Mouse (Mus musculus): ENCODE measurements at regions not wholly inside any gene's neighbourhood (a gene's known extent, or its start where the extent isn't known, plus 50 kb on each side); places are given as distances from the start of the nearest gene placed in this dataset.
A peak's percentile ranks its signal among the peaks of the same experiment; 100 is the strongest.

GRCm38 (mm10) chr17:79282771-79283170 is 72.1 kb downstream of the Cdc42ep3 start:
- no peak for DNase-seq

DNA sequence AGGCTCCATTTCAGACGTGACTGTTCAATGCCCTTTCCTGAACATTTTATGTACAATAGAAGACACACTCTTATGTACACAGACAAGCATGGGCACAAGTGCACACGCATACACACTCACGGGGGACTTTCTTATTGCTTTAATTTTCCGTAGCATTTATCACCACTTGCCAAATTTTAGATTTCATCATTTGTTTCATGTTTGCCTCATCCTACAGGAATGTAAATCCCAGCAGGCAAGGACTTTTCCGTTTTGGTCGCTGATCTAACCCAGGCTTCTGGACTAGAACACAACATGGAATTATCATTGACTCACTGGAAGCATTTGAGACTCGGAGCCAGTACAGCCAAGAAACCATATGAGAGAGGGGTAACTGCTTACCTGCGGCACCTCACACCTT is 81.3 kb downstream of the Cdc42ep3 start:
- no peak for DNase-seq

DNA sequence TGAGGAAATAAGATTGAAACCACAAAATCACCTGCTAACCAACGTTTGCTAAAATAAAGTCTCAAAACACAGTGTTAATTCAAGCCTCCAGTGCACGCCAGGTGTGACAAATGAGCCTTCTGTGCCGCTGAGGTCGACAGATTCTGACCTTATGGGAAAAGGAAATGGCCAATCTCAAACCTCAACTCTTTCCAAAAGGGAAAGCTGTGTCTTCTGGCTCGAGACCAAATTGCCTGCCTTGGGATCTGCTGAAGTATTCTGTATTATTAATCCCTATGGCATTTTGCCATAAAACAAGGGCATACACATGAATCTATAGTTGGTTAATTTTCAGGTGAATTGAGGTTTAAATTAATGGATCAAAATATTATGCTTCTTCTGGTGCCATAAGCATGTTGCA is 95.2 kb downstream of the Cdc42ep3 start:
- no peak for DNase-seq

- DNase-seq: no peak
Measured at GRCm38 (mm10) chr17:79246962-79247902, 107.7 kb downstream of the Cdc42ep3 start.

- DNase-seq: no peak
Measured at GRCm38 (mm10) chr17:79244121-79244520, 110.8 kb downstream of the Cdc42ep3 start.

DNA sequence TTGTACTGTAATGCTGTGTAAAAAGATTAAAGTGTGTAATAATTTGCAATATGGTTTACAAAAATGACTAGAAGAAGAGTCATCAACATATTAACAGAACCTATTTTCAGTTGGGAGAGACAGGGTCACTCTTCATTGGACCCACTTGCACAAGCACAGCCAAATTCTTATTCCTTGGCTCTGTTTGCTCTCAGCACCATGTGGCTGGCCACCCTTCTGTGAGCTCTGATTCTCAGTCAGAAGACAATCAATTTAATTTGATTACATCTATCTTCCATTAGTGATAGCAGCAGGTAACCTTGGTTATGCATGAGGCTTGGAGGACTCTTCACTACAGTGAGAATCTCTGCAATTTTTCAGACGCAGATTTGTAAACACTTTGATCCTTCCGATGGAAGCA is 111.5 kb downstream of the Cdc42ep3 start:
- DNase-seq: no peak

GRCm38 (mm10) chr17:79241489-79241888 is 113.4 kb downstream of the Cdc42ep3 start:
- no peak for DNase-seq

DNA sequence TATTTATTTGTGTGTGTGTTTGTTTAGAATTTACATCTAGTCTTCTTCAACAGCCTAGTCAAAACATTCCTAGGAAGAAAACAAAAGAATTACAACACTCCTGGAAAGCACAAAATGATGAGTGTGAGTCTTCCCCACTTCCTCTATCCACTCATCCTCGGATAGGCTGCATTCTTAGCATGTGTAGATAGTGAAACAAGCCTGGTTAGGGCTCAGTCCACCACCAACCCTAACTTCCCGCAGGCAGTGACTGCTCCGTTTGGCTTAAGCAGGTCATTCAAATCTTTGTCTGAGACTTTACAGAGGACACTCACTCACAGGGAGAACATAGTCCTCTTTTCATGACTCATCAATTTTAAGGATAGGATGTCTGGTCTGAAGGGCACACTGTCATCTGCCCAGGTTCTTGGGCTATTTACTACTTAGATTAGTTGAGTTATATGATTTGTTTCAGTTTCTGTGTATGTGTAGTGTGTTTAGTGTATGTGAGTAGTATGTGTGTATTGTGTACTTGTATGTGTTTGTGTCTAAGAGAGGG is 118.6 kb downstream of the Cdc42ep3 start:
- DNase-seq: no peak

- DNase-seq: peak in 1 of 2 experiments; percentile 7
Measured at GRCm38 (mm10) chr17:79230653-79231489, 124.0 kb downstream of the Cdc42ep3 start.

- DNase-seq: no peak
Measured at GRCm38 (mm10) chr17:79206563-79206962, 148.3 kb downstream of the Cdc42ep3 start.

DNA sequence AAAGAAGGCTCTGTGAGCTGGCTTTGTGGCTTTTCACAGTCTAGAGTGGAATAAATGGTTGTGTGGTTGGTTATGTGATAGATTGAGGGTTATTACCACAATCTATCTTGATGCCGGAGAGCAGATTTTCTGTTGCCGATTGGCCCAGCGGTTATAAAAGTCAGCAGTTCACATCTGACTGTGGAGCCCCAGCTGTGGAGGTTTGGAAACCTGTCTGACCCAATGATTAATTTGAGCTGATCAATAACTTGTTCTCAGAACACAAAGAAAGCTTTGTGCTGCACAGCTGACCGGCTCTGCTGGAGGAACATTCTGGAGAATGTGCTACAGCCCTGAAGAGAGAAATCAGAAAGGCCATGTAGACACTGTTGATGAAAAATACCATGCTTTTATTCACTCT is 148.8 kb downstream of the Cdc42ep3 start:
- DNase-seq: no peak

GRCm38 (mm10) chr17:79199814-79200491 is 148.2 kb downstream of the Qpct start:
- no peak for DNase-seq

DNA sequence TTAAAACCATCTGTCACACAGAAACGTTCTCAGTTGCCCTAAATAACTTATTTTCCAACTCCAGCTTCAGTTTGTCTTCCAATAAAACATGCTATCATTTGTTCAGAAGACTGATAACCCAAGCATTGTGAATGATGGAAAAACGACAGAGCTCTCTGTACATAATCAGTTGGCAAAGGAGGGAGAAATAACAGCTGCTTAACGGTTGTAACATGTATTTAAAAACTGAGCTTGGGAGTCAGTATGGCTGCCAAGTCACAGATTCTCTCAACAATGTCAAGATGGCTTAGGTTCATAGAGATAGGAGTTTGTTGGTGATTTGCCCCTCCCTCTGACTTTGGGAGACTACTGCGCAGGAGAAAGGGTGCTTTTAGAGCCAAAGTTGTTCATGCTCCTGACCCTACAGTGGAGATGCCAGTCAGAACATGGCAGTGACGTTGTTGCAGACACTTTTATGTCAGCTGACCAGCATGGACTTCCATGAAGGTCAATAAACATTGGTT is 140.2 kb downstream of the Qpct start:
- DNase-seq: no peak

DNA sequence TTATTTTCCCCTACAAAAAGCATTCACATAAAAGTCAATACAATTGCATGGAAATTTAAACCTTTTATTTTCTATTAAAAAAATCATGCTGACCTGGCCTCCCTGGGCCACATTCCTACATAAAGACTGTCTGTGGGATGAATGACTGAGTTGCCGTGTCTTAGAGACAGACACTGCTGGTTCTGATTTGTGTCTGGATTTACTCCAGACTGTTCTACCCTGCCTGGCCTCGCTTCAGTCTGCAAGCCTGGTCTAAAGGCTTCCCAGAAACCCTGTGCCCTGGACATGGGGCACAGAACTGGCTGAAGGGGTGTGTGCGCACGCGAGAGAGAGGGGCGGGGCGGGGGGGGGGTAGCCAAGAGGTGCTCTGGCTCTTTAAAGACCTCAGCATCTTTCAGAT is 136.6 kb downstream of the Qpct start:
- DNase-seq: no peak

DNA sequence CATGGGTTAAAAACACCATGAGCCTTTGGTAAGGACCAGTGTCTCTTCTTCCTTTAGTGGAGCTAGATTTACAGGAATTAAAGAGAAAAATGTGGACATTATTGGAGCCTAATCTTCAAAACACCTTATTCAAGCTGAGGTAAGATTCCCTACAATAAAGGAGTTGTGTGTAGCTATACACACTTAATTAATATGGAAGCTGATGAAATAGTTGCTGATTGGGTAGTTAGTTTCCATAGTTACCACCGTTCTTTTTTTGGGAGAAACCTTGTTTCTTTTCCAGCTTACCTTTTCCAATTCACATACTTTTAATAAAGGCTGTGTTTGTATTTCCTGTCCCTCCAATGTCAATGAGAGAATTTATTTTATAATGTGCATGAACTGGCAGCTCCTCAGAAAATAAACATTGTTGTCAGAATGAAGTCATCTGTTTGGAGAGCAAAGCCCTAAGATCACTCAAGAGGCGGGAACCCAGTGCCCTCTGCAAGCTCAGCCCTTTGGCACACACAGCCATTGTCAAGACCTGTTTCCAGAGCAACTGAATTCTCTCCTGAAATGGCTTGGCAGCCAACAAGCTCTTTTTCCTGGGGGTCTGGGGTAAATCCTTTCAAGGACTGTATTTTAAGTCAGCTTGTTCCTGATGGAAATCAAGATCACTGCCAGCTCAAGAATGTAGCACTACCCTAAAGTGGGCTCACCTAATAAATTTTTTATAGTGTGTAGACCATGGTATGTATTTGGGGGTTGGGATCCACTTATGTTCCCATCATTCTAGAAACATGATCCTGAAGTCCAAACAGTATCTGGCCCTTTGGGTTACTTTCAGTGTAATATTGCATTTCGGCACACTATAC is 128.8 kb downstream of the Qpct start:
- peak; percentile 41 to 71 for DNase-seq

GRCm38 (mm10) chr17:79177259-79177658 is 125.6 kb downstream of the Qpct start:
- DNase-seq: peak in 1 of 2 experiments; percentile 2

GRCm38 (mm10) chr17:79176356-79176755 is 124.7 kb downstream of the Qpct start:
- no peak for DNase-seq

- DNase-seq: no peak
Measured at GRCm38 (mm10) chr17:79175381-79175780, 123.7 kb downstream of the Qpct start.

GRCm38 (mm10) chr17:79172328-79172727 is 120.6 kb downstream of the Qpct start:
- DNase-seq: peak in 1 of 2 experiments; percentile 8

- no peak for DNase-seq
Measured at GRCm38 (mm10) chr17:79170690-79171089, 119.0 kb downstream of the Qpct start.

GRCm38 (mm10) chr17:79167198-79167597 is 115.5 kb downstream of the Qpct start:
- no peak for DNase-seq

Data from lung, adult 18-20 months (tissue).